ENCODE assay signal across 12 mouse cellular contexts in genomic region chr8:114772276-114772849, GRCm38 (mm10).
A peak's percentile ranks its signal among the peaks of the same experiment; 100 is the strongest.
DNase-seq lines count a peak whose midpoint lies in the region; ATAC-seq and TF ChIP-seq lines count a peak whose summit lies in the region.
"Had no signal": no experiment of that assay in that cellular context is flagged by ENCODE, and none has a peak within 500 bp of the region (broad histone marks: within the 10 kb centered on the region; RNA-seq: fewer than 3 reads in every experiment).

No protein-coding gene starts in this region.

- H3K4me3 ChIP-seq in heart, embryonic 15.5 days: no peak overlapping the region
- H3K4me3 ChIP-seq in lung, embryonic 14.5 days (ENCODE audit: low read depth, low read length): no peak overlapping the region
- H3K4me3 ChIP-seq in liver, embryonic 15.5 days (replicated peaks): no peak overlapping the region
- H3K4me3 ChIP-seq: limb, embryonic 15.5 days had no signal

- DNase-seq in heart, postnatal 14 days: no peak
- DNase-seq in lung, embryonic 14.5 days: peak; percentile 55
- no peak for DNase-seq in lung, postnatal 4 days
- DNase-seq in embryo, embryonic 11 days: peak; percentile 57
- no peak for DNase-seq in cerebellum, adult 9-10 months
- no peak for DNase-seq in cerebellum, adult 18-20 months
- DNase-seq: adrenal gland, adult 2 months; kidney, adult 9 months; right cerebral cortex, postnatal 14 days had no signal

- no peaks in the 10 kb centered on the region for H3K36me3 ChIP-seq in heart, embryonic 15.5 days
- H3K36me3 ChIP-seq in lung, embryonic 14.5 days (ENCODE audit: insufficient read depth): no peaks in the 10 kb centered on the region
- no peaks in the 10 kb centered on the region for H3K36me3 ChIP-seq in liver, embryonic 15.5 days (replicated peaks)
- H3K36me3 ChIP-seq: limb, embryonic 15.5 days had no signal

- no peaks in the 10 kb centered on the region for H3K27me3 ChIP-seq in heart, embryonic 15.5 days
- no peaks in the 10 kb centered on the region for H3K27me3 ChIP-seq in lung, embryonic 14.5 days (ENCODE audit: insufficient read depth, low read length)
- H3K27me3 ChIP-seq in liver, embryonic 15.5 days: no peaks in the 10 kb centered on the region

- no peak for ATAC-seq in heart, embryonic 15.5 days (replicated peaks; ENCODE audit: insufficient number of reproducible peaks, insufficient read depth, low FRiP score, low read depth)
- no peak for ATAC-seq in lung, embryonic 14.5 days (ENCODE audit: insufficient read depth)
- ATAC-seq in liver, embryonic 15.5 days (ENCODE audit: insufficient read depth): no peak

- H3K4me1 ChIP-seq in heart, embryonic 15.5 days (replicated peaks): peaks cover 43% of the 10 kb centered on the region
- H3K4me1 ChIP-seq in lung, embryonic 14.5 days (ENCODE audit: insufficient read depth): peaks cover 18% of the 10 kb centered on the region
- peaks cover 16% of the 10 kb centered on the region for H3K4me1 ChIP-seq in liver, embryonic 15.5 days (replicated peaks)

- H3K9me3 ChIP-seq in heart, embryonic 15.5 days (replicated peaks): no peaks in the 10 kb centered on the region
- H3K9me3 ChIP-seq in lung, embryonic 14.5 days (ENCODE audit: low read depth, low read length): no peaks in the 10 kb centered on the region
- H3K9me3 ChIP-seq in liver, embryonic 15.5 days (replicated peaks): no peaks in the 10 kb centered on the region
- H3K9me3 ChIP-seq: limb, embryonic 15.5 days had no signal

- H3K9ac ChIP-seq in heart, embryonic 15.5 days: no peak overlapping the region
- no peak overlapping the region for H3K9ac ChIP-seq in lung, embryonic 14.5 days
- no peak overlapping the region for H3K9ac ChIP-seq in liver, embryonic 15.5 days
- H3K9ac ChIP-seq: limb, embryonic 15.5 days had no signal

- H3K4me2 ChIP-seq in heart, embryonic 15.5 days: no peak overlapping the region
- no peak overlapping the region for H3K4me2 ChIP-seq in lung, embryonic 14.5 days
- no peak overlapping the region for H3K4me2 ChIP-seq in liver, embryonic 15.5 days
- H3K4me2 ChIP-seq: limb, embryonic 15.5 days had no signal

- H3K27ac ChIP-seq in heart, embryonic 15.5 days: peak overlapping the region; percentile 45
- peak overlapping the region; percentile 37; the same call in 1 of the 2 replicates for H3K27ac ChIP-seq in lung, embryonic 14.5 days (ENCODE audit: low read depth)
- peak overlapping the region; percentile 38; the same call in 1 of the 2 replicates for H3K27ac ChIP-seq in liver, embryonic 15.5 days (replicated peaks)

- intact Hi-C loops in heart, postnatal 14 days (cut with DNase I): loop anchor here (5.0 to 10.0 kb wide), 3 partner anchors 320 to 1665 kb away; no protein-coding TSS in a partner anchor

- 80% methylated on average over 1 of the region's 1 CpGs for WGBS in heart, embryonic 15.5 days
- 30% methylated on average over 1 of the region's 1 CpGs for WGBS in lung, embryonic 14.5 days
- 55% methylated on average over 1 of the region's 1 CpGs for WGBS in liver, embryonic 15.5 days (ENCODE audit: insufficient replicate concordance)

- TF ChIP-seq CTCF in lung, embryonic 14.5 days (IDR thresholded peaks at IDR 0.05; ENCODE audit: low read depth): no peak

Comparison
In these comparisons a context has a peak if more than half of its experiments do, and no peak if none do; other contexts are left out.
1. DNase-seq: peak in lung, embryonic 14.5 days (single experiment) and embryo, embryonic 11 days (single experiment); none in heart, postnatal 14 days (0 of 2), lung, postnatal 4 days (0 of 2), cerebellum, adult 9-10 months (single experiment) and cerebellum, adult 18-20 months (0 of 2).
2. Peak in every context shown above with its lines, with median percentiles within 50 percentile points of each other: H3K27ac ChIP-seq.